ENCODE assay signal across 29 mouse cellular contexts in genomic region chr7:110823076-110823475, GRCm38 (mm10). TPM values are rescaled to one million over a fixed set of nuclear protein-coding genes. Genes with fewer than 3 reads are reported as not detected.
DNase-seq lines count a peak whose midpoint lies in the region; ATAC-seq and TF ChIP-seq lines count a peak whose summit lies in the region.
"Had no signal": no experiment of that assay in that cellular context is flagged by ENCODE, and none has a peak within 500 bp of the region (broad histone marks: within the 10 kb centered on the region; RNA-seq: fewer than 3 reads in every experiment).

No protein-coding gene starts in this region.

- no peak overlapping the region for H3K27ac ChIP-seq in intestine, embryonic 14.5 days (ENCODE audit: low read depth)
- H3K27ac ChIP-seq in intestine, embryonic 15.5 days, result no peak overlapping the region
- H3K27ac ChIP-seq in liver, postnatal 0 days (ENCODE audit: low read depth), result peak overlapping the region; percentile 62; the same call in 1 of the 2 replicates
- H3K27ac ChIP-seq in MEL (ENCODE audit: control insufficient read depth, low read depth, low read length), result peak overlapping the region; percentile 33; the same call in 1 of the 2 replicates
- peak overlapping the region; percentile 76; the same call in 1 of the 2 replicates for H3K27ac ChIP-seq in bone marrow, adult 2 months (ENCODE audit: control insufficient read depth, insufficient read depth, low read depth, low read length, poor library complexity)
- no peak overlapping the region for H3K27ac ChIP-seq in hindbrain, embryonic 12.5 days
- H3K27ac ChIP-seq: hindbrain, embryonic 14.5 days; limb, embryonic 10.5 days; midbrain, embryonic 12.5 days had no signal

- no peak for TF ChIP-seq EP300 in liver, postnatal 0 days (IDR thresholded peaks at IDR 0.05; ENCODE audit: low read depth)
- no peak for TF ChIP-seq EP300 in MEL (IDR thresholded peaks at IDR 0.05; ENCODE audit: low read depth in 1 of 2, low read length in 2 of 2)

- H3K9me3 ChIP-seq in intestine, embryonic 14.5 days (ENCODE audit: control insufficient read depth, low read length), result no peaks in the 10 kb centered on the region
- no peaks in the 10 kb centered on the region for H3K9me3 ChIP-seq in intestine, embryonic 15.5 days
- no peaks in the 10 kb centered on the region for H3K9me3 ChIP-seq in liver, postnatal 0 days (ENCODE audit: low read length)
- H3K9me3 ChIP-seq in MEL (replicated peaks; ENCODE audit: insufficient read depth, low read length), result no peaks in the 10 kb centered on the region
- no peaks in the 10 kb centered on the region for H3K9me3 ChIP-seq in hindbrain, embryonic 12.5 days (replicated peaks)
- H3K9me3 ChIP-seq: embryonic facial prominence, embryonic 12.5 days; kidney, embryonic 15.5 days; limb, embryonic 10.5 days; limb, embryonic 15.5 days; midbrain, embryonic 12.5 days had no signal

- no peaks in the 10 kb centered on the region for H3K27me3 ChIP-seq in intestine, embryonic 14.5 days (replicated peaks; ENCODE audit: control insufficient read depth, insufficient read depth, low read length)
- H3K27me3 ChIP-seq in intestine, embryonic 15.5 days (replicated peaks), result no peaks in the 10 kb centered on the region
- H3K27me3 ChIP-seq in liver, postnatal 0 days (ENCODE audit: insufficient read depth, low read length), result no peaks in the 10 kb centered on the region
- H3K27me3 ChIP-seq in MEL (ENCODE audit: control insufficient read depth in 1 of 2, insufficient read depth in 2 of 2, low read length in 2 of 2), result no peaks in the 10 kb centered on the region
- no peaks in the 10 kb centered on the region for H3K27me3 ChIP-seq in hindbrain, embryonic 12.5 days
- H3K27me3 ChIP-seq: embryonic facial prominence, embryonic 12.5 days; kidney, embryonic 15.5 days; limb, embryonic 15.5 days; midbrain, embryonic 12.5 days had no signal

- no peak overlapping the region for H3K4me2 ChIP-seq in intestine, embryonic 14.5 days (ENCODE audit: low read length)
- no peak overlapping the region for H3K4me2 ChIP-seq in intestine, embryonic 15.5 days (replicated peaks)
- H3K4me2 ChIP-seq in liver, postnatal 0 days (ENCODE audit: low read depth, low read length), result peak overlapping the region; percentile 16; the same call in 1 of the 2 replicates
- H3K4me2 ChIP-seq in hindbrain, embryonic 12.5 days (replicated peaks), result no peak overlapping the region
- H3K4me2 ChIP-seq: embryonic facial prominence, embryonic 12.5 days; heart, embryonic 11.5 days; hindbrain, embryonic 14.5 days; kidney, embryonic 15.5 days; limb, embryonic 15.5 days; midbrain, embryonic 12.5 days had no signal

- H3K36me3 ChIP-seq in intestine, embryonic 14.5 days (ENCODE audit: control insufficient read depth, insufficient read depth, low read length), result peaks cover 40% of the 10 kb centered on the region
- H3K36me3 ChIP-seq in intestine, embryonic 15.5 days, result peaks cover 12% of the 10 kb centered on the region; the same call in 1 of the 2 replicates
- peaks cover 63% of the 10 kb centered on the region for H3K36me3 ChIP-seq in liver, postnatal 0 days (replicated peaks; ENCODE audit: insufficient read depth, low read length)
- peaks cover 8 to 28% of the 10 kb centered on the region in 2 experiments for H3K36me3 ChIP-seq in MEL (ENCODE audit: control insufficient read depth in 1 of 2, insufficient read depth in 2 of 2, low read length in 2 of 2)
- H3K36me3 ChIP-seq in hindbrain, embryonic 12.5 days, result peaks cover 19% of the 10 kb centered on the region; the same call in 1 of the 2 replicates
- H3K36me3 ChIP-seq: embryonic facial prominence, embryonic 12.5 days had no signal

- no peak for TF ChIP-seq RAD21 in MEL (IDR thresholded peaks at IDR 0.05; ENCODE audit: low read depth, low read length)

- no peak for ATAC-seq in intestine, embryonic 14.5 days (replicated peaks; ENCODE audit: low FRiP score, low TSS enrichment, low read depth)
- ATAC-seq in intestine, embryonic 15.5 days, result no peak
- ATAC-seq in liver, postnatal 0 days, result peak; percentile 35; the same call in 1 of the 2 replicates
- no peak for ATAC-seq in hindbrain, embryonic 12.5 days (ENCODE audit: low FRiP score)
- ATAC-seq: activated CD4-positive, CD25-positive, alpha-beta regulatory T cell, adult 4 months; forebrain, embryonic 14.5 days had no signal

- no peak for TF ChIP-seq POLR2A in MEL (IDR thresholded peaks at IDR 0.05; ENCODE audit: control insufficient read depth in 1 of 2, insufficient read depth in 1 of 2, low read depth in 1 of 2, low read length in 2 of 2, poor library complexity in 1 of 2)
- TF ChIP-seq POLR2A in bone marrow, adult 2 months (IDR thresholded peaks at IDR 0.05; ENCODE audit: borderline replicate concordance, control insufficient read depth, low read depth, low read length), result no peak

- no peak for TF ChIP-seq CTCF in liver, postnatal 0 days (IDR thresholded peaks at IDR 0.05; ENCODE audit: low read depth)
- no peak for TF ChIP-seq CTCF in MEL (IDR thresholded peaks at IDR 0.05 in 2 of 3, conservative IDR thresholded peaks at IDR 0.05 in 1 of 3; ENCODE audit: control insufficient read depth in 1 of 3, insufficient read depth in 1 of 3, low read depth in 2 of 3, low read length in 3 of 3, poor library complexity in 1 of 3, severe bottlenecking in 1 of 3)
- no peak for TF ChIP-seq CTCF in bone marrow, adult 2 months (IDR thresholded peaks at IDR 0.05; ENCODE audit: control insufficient read depth, insufficient read depth, low read length)

- 0 out of 2 replicates have a peak, but pooled peaks cover 9% of the 10 kb centered on the region for H3K4me1 ChIP-seq in intestine, embryonic 14.5 days (replicated peaks; ENCODE audit: control insufficient read depth, insufficient read depth, low read length)
- H3K4me1 ChIP-seq in intestine, embryonic 15.5 days (replicated peaks), result 0 out of 2 replicates have a peak, but pooled peaks cover 2% of the 10 kb centered on the region
- H3K4me1 ChIP-seq in liver, postnatal 0 days (ENCODE audit: insufficient read depth), result peaks cover 46% of the 10 kb centered on the region
- H3K4me1 ChIP-seq in MEL (ENCODE audit: control insufficient read depth in 1 of 2, insufficient read depth in 2 of 2, low read length in 2 of 2), result peaks cover 21 to 28% of the 10 kb centered on the region in 2 experiments
- peaks cover 7% of the 10 kb centered on the region for H3K4me1 ChIP-seq in bone marrow, adult 2 months (ENCODE audit: control insufficient read depth, insufficient read depth, low read length)
- no peaks in the 10 kb centered on the region for H3K4me1 ChIP-seq in hindbrain, embryonic 12.5 days
- H3K4me1 ChIP-seq: limb, embryonic 10.5 days; midbrain, embryonic 12.5 days had no signal

- peak; percentile 34 for DNase-seq in intestine, embryonic 14.5 days (ENCODE audit: low spot score)
- no peak for DNase-seq in liver, postnatal 0 days
- no peak for DNase-seq in liver
- no peak for DNase-seq in MEL (ENCODE audit: low read depth, low spot score)
- no peak for DNase-seq in thymus, postnatal 36 days
- DNase-seq: adrenal gland, adult 2 months; adrenal gland, postnatal 36 days; B cell, adult 2 months; cerebellum, adult 11 months; cerebellum, adult 9-11 months; embryo, embryonic 11 days; gastrocnemius, postnatal 14 days; heart, postnatal 36 days; kidney, adult 18-20 months; kidney, postnatal 25 days; lung, adult 2 months had no signal

- no peak overlapping the region for H3K9ac ChIP-seq in intestine, embryonic 14.5 days (ENCODE audit: low read length)
- H3K9ac ChIP-seq in intestine, embryonic 15.5 days, result no peak overlapping the region
- H3K9ac ChIP-seq in liver, postnatal 0 days (replicated peaks), result 0 out of 2 replicates have a peak overlapping the region, but pooled peaks have one; percentile 9
- H3K9ac ChIP-seq in MEL (ENCODE audit: control insufficient read depth, low read depth, low read length, poor library complexity, severe bottlenecking), result no peak overlapping the region
- no peak overlapping the region for H3K9ac ChIP-seq in hindbrain, embryonic 12.5 days
- H3K9ac ChIP-seq: embryonic facial prominence, embryonic 12.5 days; hindbrain, embryonic 14.5 days; kidney, embryonic 15.5 days; limb, embryonic 15.5 days; midbrain, embryonic 12.5 days had no signal

- whole genome bisulfite sequencing in intestine, embryonic 14.5 days, result 69% methylated on average over 8 of the region's 8 CpGs
- 78% methylated on average over 8 of the region's 8 CpGs for WGBS in intestine, embryonic 15.5 days
- 65% methylated on average over 8 of the region's 8 CpGs for WGBS in liver, postnatal 0 days (ENCODE audit: insufficient replicate concordance)
- 75% methylated on average over 8 of the region's 8 CpGs for WGBS in bone marrow, adult 2 months
- WGBS in hindbrain, embryonic 12.5 days, result 83% methylated on average over 8 of the region's 8 CpGs

- H3K4me3 ChIP-seq in intestine, embryonic 14.5 days (ENCODE audit: low read depth, low read length), result no peak overlapping the region
- no peak overlapping the region for H3K4me3 ChIP-seq in intestine, embryonic 15.5 days (replicated peaks)
- no peak overlapping the region for H3K4me3 ChIP-seq in liver, postnatal 0 days (ENCODE audit: low read depth, low read length)
- no peak overlapping the region for H3K4me3 ChIP-seq in MEL (ENCODE audit: control insufficient read depth in 1 of 2, insufficient read depth in 1 of 2, low read depth in 2 of 2, low read length in 2 of 2)
- H3K4me3 ChIP-seq in bone marrow, adult 2 months (replicated peaks; ENCODE audit: control insufficient read depth, low read depth, low read length), result no peak overlapping the region
- no peak overlapping the region for H3K4me3 ChIP-seq in hindbrain, embryonic 12.5 days
- H3K4me3 ChIP-seq: embryonic facial prominence, embryonic 12.5 days; kidney, embryonic 15.5 days; limb, embryonic 10.5 days; limb, embryonic 15.5 days; midbrain, embryonic 12.5 days had no signal

- H3K79me2 ChIP-seq in MEL (ENCODE audit: control insufficient read depth, insufficient read depth, low read length, poor library complexity), result no peaks in the 10 kb centered on the region

RNA-seq across cellular contexts. Expression of gene Rnf141, which starts 21.2 kb away (rescaled TPM):
- polyA plus RNA-seq in intestine, embryonic 14.5 days (2014; fragmentation: Nextera tagmentation; extraction: Ambion mirVana), result 40.8 and 41.2 TPM in 2 replicates
- 39.8 and 41.8 TPM in 2 replicates for polyA plus RNA-seq in intestine, embryonic 15.5 days (2015; fragmentation: Nextera tagmentation; extraction: Ambion mirVana)
- 21.9 and 22.9 TPM in 2 replicates for polyA plus RNA-seq in liver, postnatal 0 days (2015; fragmentation: Nextera tagmentation; extraction: Ambion mirVana)
- 19.7 and 23.3 TPM in 2 replicates for total RNA-seq in MEL (2012; rRNA removed)
- 10 to 100 TPM in 1 of 2 experiments, not detected in 1; 18.8 TPM for polyA plus RNA-seq in MEL (2012; ENCODE audit: insufficient read depth in 1 of 2, insufficient read length in 2 of 2, low read depth in 1 of 2, low replicate concordance in 2 of 2, missing spikeins in 1 of 2)
- 24.6 and 29.9 TPM in 2 replicates for polyA plus RNA-seq in bone marrow, adult 2 months (2011; ENCODE audit: insufficient read depth, insufficient read length, low replicate concordance, missing spikeins)
- polyA plus RNA-seq in hindbrain, embryonic 12.5 days (2016; fragmentation: Nextera tagmentation; extraction: Ambion mirVana), result 25.7 and 27.7 TPM in 2 replicates

RNA-seq across cellular contexts. Expression of gene Lyve1, which starts 40.0 kb away (rescaled TPM):
- polyA plus RNA-seq in intestine, embryonic 14.5 days (2014; fragmentation: Nextera tagmentation; extraction: Ambion mirVana), result 7.8 and 10.3 TPM in 2 replicates
- polyA plus RNA-seq in intestine, embryonic 15.5 days (2015; fragmentation: Nextera tagmentation; extraction: Ambion mirVana), result 12.7 and 18.3 TPM in 2 replicates
- polyA plus RNA-seq in liver, postnatal 0 days (2015; fragmentation: Nextera tagmentation; extraction: Ambion mirVana), result 37.4 and 45.7 TPM in 2 replicates
- not detected in 2 replicates for total RNA-seq in MEL (2012; rRNA removed)
- polyA plus RNA-seq in MEL (2012; ENCODE audit: insufficient read depth in 1 of 2, insufficient read length in 2 of 2, low read depth in 1 of 2, low replicate concordance in 2 of 2, missing spikeins in 1 of 2), result not detected
- polyA plus RNA-seq in bone marrow, adult 2 months (2011; ENCODE audit: insufficient read depth, insufficient read length, low replicate concordance, missing spikeins), result 4.1 TPM in 1 of 2 replicates, not detected in the other
- 4.7 and 5.3 TPM in 2 replicates for polyA plus RNA-seq in hindbrain, embryonic 12.5 days (2016; fragmentation: Nextera tagmentation; extraction: Ambion mirVana)
- total RNA-seq: granulocyte monocyte progenitor cell, adult 5-6 weeks had no signal
- polyA plus RNA-seq: activated CD4-positive, CD25-positive, alpha-beta regulatory T cell, adult 4 months had no signal

RNA-seq across cellular contexts. Expression of gene Ampd3, which starts 55.1 kb away (rescaled TPM):
- polyA plus RNA-seq in intestine, embryonic 14.5 days (2014; fragmentation: Nextera tagmentation; extraction: Ambion mirVana), result 1.3 and 1.9 TPM in 2 replicates
- 4.1 and 4.8 TPM in 2 replicates for polyA plus RNA-seq in intestine, embryonic 15.5 days (2015; fragmentation: Nextera tagmentation; extraction: Ambion mirVana)
- polyA plus RNA-seq in liver, postnatal 0 days (2015; fragmentation: Nextera tagmentation; extraction: Ambion mirVana), result 12.3 and 16.6 TPM in 2 replicates
- total RNA-seq in MEL (2012; rRNA removed), result 11.7 and 14.8 TPM in 2 replicates
- 10 to 100 TPM in 1 of 2 experiments, not detected in 1; 22.3 TPM for polyA plus RNA-seq in MEL (2012; ENCODE audit: insufficient read depth in 1 of 2, insufficient read length in 2 of 2, low read depth in 1 of 2, low replicate concordance in 2 of 2, missing spikeins in 1 of 2)
- 25.5 and 36.5 TPM in 2 replicates for polyA plus RNA-seq in bone marrow, adult 2 months (2011; ENCODE audit: insufficient read depth, insufficient read length, low replicate concordance, missing spikeins)
- 4.0 TPM in 2 replicates for polyA plus RNA-seq in hindbrain, embryonic 12.5 days (2016; fragmentation: Nextera tagmentation; extraction: Ambion mirVana)

Comparison
In these comparisons a context has a peak if more than half of its experiments do, and no peak if none do; other contexts are left out.
1. H3K27ac ChIP-seq: peak in liver, postnatal 0 days (single experiment), MEL (single experiment) and bone marrow, adult 2 months (single experiment); none in intestine, embryonic 14.5 days (single experiment), intestine, embryonic 15.5 days (single experiment) and hindbrain, embryonic 12.5 days (single experiment).